Mouse (Mus musculus): ENCODE results near the gene Ccdc194.
A peak's percentile ranks its signal among the peaks of the same experiment; 100 is the strongest.

Gene Ccdc194

GRCm38 (mm10) chr8:71525226-71526050 is at the start of gene Ccdc194:
Gene Ccdc194, minus strand, starts transcription at chr8:71525711.
- no peak for DNase-seq (ENCODE audit: low read depth, low spot score)

GRCm38 (mm10) chr8:71575020-71575419 is 49.5 kb upstream of the Ccdc194 start:
- no peak for DNase-seq (ENCODE audit: low read depth, low spot score)

GRCm38 (mm10) chr8:71574426-71574825 is 48.9 kb upstream of the Ccdc194 start:
- no peak for DNase-seq (ENCODE audit: low read depth, low spot score)

- DNase-seq (ENCODE audit: low read depth, low spot score) = no peak
Measured at GRCm38 (mm10) chr8:71572847-71573633, 47.5 kb upstream of the Ccdc194 start.

DNA sequence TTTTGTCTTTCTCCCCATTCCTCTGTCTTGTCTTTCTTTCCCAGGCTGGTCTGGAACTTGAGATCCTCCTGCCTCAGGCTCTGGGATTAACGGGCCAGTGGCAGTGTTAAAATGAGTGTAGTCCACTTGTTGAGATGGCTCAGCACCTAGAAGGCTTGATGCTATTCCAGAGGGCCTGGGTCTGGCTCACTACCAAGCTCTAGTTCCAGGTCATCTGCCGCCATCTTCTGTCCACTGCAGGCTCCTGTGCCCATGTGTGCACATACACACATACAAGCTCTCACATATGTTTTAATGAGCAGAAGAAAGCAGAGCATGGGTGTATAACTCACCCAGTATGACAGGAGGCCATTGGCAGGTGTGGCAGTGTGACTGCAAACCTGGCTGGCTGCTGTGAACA is 46.6 kb upstream of the Ccdc194 start:
- no peak for DNase-seq (ENCODE audit: low read depth, low spot score)

DNA sequence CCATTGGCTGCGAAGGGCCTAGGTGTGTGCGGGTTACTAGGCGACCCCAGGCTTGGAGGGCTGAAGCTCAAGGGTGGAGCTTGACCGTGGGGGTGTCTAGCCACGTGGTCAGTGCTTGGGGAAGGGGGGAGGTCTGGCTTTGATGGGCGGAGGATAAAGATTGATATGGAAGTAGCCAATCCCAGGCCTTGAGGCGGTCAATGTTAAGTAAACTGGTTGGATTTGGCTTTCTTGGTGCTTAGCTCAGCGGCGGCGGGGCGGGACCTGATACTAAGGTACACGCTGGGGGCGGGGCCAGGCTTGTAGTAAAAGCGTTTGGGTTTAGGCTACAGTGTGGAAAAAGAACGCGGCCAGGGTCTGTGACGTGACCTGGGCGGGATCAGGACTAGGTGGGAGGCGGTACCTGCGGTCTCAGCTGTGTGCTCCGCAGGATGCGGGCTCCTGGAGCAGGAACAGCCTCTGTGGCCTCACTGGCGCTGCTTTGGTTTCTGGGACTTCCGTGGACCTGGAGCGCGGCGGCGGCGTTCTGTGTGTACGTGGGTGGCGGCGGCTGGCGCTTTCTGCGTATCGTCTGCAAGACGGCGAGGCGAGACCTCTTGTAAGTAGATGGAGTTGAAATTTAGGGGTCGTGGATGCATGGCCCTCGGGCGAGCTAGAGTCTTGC is 44.9 kb upstream of the Ccdc194 start:
- peak; percentile 86 for DNase-seq (ENCODE audit: low read depth, low spot score)

- peak; percentile 83 for DNase-seq (ENCODE audit: low read depth, low spot score)
Measured at GRCm38 (mm10) chr8:71569366-71570290, 44.1 kb upstream of the Ccdc194 start.

- no peak for DNase-seq (ENCODE audit: low read depth, low spot score)
Measured at GRCm38 (mm10) chr8:71568941-71569340, 43.4 kb upstream of the Ccdc194 start.

DNA sequence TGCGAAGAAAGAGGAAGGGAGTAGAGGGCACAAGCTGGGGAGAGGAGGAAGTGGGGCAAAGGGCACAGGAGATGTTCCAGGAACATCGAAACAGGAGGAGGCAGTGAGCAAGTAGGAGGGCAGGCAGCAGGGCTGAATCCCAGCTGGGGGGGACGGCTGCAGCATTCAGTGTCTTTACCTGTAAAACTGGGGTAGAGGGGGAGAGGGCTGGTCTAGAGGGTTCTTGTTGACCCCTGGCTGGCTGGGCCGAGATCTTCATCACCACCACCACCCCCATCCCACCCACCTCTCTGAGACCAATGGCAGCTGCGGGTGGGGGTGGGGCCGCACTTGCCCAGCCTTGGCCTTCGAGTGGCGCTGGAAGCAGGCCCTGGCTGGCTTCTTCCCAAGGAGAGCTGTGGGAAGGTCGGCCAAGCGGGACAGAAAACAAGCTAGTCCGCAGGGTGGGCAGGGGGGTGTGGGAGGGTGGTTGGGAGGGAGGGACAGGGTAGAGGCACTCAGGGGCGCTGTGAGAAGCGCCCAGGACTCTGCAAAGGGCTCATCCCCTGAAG is 43.0 kb upstream of the Ccdc194 start, which contains the start of gene Slc27a1:
Gene Slc27a1, plus strand, starts transcription at position 496 of the 551 bp plus-strand sequence.
- no peak for DNase-seq (ENCODE audit: low read depth, low spot score)

- DNase-seq (ENCODE audit: low read depth, low spot score) = no peak
Measured at GRCm38 (mm10) chr8:71567587-71567986, 42.1 kb upstream of the Ccdc194 start.

DNA sequence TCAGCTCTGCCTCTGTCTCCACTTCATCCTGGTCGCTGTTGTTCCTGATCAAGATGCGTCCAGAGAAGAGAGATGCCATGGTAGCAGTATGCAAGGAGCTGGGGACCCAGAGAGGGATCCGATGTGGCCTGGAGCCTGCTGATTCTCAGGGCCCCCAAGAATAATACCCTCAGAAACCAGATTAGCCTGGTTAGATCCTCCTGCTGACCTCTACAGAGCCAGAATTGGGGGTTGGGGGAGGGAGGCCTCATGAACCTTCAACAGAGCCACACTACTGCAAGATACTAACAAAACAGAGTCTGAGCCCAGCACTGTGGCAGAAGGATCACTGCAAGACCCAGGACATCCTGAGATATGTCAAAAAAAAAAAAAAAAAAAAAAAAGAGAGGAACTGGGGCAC is 41.0 kb upstream of the Ccdc194 start, which contains the start of gene Nxnl1:
Gene Nxnl1, minus strand, starts transcription at position 101 of the 400 bp plus-strand sequence.
- DNase-seq (ENCODE audit: low read depth, low spot score) = no peak

DNA sequence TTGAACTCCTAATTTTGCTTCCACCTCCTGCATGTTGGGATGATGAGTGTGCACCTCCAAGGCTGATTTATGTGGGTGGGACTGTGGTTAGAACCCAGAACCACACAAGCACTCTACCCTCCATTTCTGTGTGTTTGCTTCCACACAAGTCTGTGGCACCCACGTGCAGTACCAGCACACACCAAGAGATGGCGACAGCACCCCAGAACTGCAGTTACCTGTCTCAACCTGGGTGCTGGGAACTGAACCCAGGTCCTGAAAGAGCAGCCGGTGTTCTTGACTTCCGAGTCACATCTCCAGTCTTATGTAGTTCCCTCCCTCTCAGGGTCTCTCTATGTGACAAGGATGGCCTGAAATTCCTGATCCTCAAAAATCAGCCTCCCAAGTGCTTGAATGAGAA is 38.5 kb upstream of the Ccdc194 start:
- DNase-seq (ENCODE audit: low read depth, low spot score) = no peak

- DNase-seq (ENCODE audit: low read depth, low spot score) = no peak
Measured at GRCm38 (mm10) chr8:71562751-71563150, 37.2 kb upstream of the Ccdc194 start.

GRCm38 (mm10) chr8:71561401-71561800 is 35.9 kb upstream of the Ccdc194 start:
- peak; percentile 56 for DNase-seq (ENCODE audit: low read depth, low spot score)

GRCm38 (mm10) chr8:71560765-71561164 is 35.3 kb upstream of the Ccdc194 start:
- no peak for DNase-seq (ENCODE audit: low read depth, low spot score)

- DNase-seq (ENCODE audit: low read depth, low spot score) = no peak
Measured at GRCm38 (mm10) chr8:71560071-71560470, 34.6 kb upstream of the Ccdc194 start.

GRCm38 (mm10) chr8:71558958-71559690 is 33.6 kb upstream of the Ccdc194 start:
- peak; percentile 40 for DNase-seq (ENCODE audit: low read depth, low spot score)

DNA sequence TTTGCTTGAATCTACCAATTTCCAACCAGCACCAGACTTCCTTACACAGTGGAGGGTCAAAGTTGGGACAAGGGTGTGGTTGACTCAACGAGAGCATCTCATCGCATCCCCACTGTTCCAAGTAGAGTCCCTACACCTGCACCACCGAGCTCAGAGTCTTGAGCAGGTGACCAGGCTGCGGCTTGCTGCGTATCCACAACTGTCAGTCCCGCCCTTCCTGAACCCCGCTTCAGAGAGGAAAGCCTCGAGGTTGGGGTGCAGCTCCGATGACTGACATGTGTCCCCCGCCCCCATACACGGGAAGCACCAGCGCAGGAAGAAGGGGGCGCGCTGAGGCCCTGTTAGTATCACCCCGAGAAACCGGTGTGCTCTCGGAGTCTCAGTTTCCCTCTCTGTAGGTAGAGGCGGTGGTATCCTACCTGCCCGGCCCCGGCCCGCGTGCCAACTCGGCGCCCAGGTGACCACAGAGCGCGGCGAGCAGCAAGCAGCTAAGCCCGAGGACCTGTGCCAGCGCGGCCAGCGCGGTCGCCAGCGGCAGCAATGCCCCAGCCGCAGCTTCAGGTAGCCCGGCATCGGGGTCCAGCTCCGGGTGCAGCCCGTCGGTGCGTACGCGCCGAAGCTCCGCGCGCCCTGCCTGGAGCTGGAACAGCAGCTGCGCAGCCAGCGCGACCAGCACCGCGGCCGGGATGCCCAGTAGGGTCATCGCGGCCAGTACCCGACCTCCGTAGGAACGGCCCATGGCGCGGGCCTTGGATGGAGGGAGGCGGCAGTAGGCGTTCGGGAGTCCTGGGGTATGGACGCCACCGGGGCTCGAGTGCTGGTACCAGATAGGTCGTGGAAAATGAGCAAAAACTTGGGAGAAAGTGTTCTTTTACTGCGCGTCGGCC is 32.8 kb upstream of the Ccdc194 start, which contains the start of gene Tmem221:
Gene Tmem221, minus strand, starts transcription at position 801 of the 887 bp plus-strand sequence.
- DNase-seq (ENCODE audit: low read depth, low spot score) = no peak

DNA sequence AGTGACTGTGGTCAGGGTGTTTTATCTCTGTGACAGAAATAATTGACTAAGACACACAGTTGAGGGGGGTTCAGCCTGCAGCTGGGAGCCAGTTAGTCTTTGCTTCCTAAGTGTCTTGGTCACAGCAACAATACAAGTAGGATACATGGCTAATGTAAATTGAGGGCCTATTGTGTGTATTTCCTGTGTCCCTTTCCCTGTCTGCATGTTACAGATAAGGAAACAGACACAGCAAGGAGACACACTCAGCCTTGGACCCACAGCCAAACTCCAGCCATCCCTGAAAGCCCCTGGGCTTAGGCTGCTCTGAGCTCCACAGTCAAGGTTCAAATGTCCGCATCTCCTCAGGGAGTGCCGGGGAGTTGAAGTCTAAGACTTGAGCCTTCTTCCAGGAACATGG is 29.1 kb upstream of the Ccdc194 start:
- DNase-seq (ENCODE audit: low read depth, low spot score) = no peak
